Mouse (Mus musculus) CH12F3 (cell line): ENCODE results near the gene Tstd3.
"Not testable (repeated sequence)": the region's sequence is repeated elsewhere in the genome, so short reads cannot be mapped to it uniquely, and the experiment has no call there.

Experiments
- in situ Hi-C: fragments of 300-500 bp; cut with MboI; formaldehyde crosslinking; loops from 2 replicates; pipeline ENCODE4 v1.14.3; 2020; ENCODE audit warnings: low sequenced_read_pairs

Gene Tstd3

GRCm38 (mm10) chr4:21755123-21755789, 11.8 kb downstream of the Tstd3 start:
- in situ Hi-C loops, result no loop called here

- in situ Hi-C loops, result no loop called here
These were observed 21.3 kb downstream of the Tstd3 start for GRCm38 (mm10) chr4:21745723-21746122.

GRCm38 (mm10) chr4:21744142-21744541, 22.9 kb downstream of the Tstd3 start:
- in situ Hi-C loops, result not testable (repeated sequence)

- in situ Hi-C loops, result no loop called here
These were observed 27.8 kb downstream of the Tstd3 start for GRCm38 (mm10) chr4:21739169-21739568.

- in situ Hi-C loops, result no loop called here
These were observed 39.3 kb downstream of the Tstd3 start, which contains the start of gene Ccnc for GRCm38 (mm10) chr4:21727615-21728165. Gene Ccnc (plus strand): TSS chr4:21727701.

GRCm38 (mm10) chr4:21726912-21727614, 39.9 kb downstream of the Tstd3 start:
- in situ Hi-C loops, result no loop called here

GRCm38 (mm10) chr4:21722752-21723334, 44.2 kb downstream of the Tstd3 start:
- in situ Hi-C loops, result no loop called here

- in situ Hi-C loops, result no loop called here
These were observed 54.9 kb downstream of the Tstd3 start for GRCm38 (mm10) chr4:21712147-21712546.
